Mouse (Mus musculus) lung, adult 2 months (tissue): ENCODE data around the gene Usp15.

ENCODE experiments used
- CTCF ChIP-seq: fragments of 200-500 bp; IDR thresholded peaks from 2 replicates; pipeline ENCODE4 v1.5.1; 2011; ENCODE audit warnings: mild to moderate bottlenecking, low read length, control low read depth; ENCODE audit not compliant: insufficient read depth
- POLR2A ChIP-seq: fragments of 200-500 bp; IDR thresholded peaks from 2 replicates; pipeline ENCODE4 v1.6.1; 2011; ENCODE audit warnings: low read depth, mild to moderate bottlenecking, control low read depth, low read length, borderline replicate concordance; ENCODE audit errors: extremely low read depth

DNA sequence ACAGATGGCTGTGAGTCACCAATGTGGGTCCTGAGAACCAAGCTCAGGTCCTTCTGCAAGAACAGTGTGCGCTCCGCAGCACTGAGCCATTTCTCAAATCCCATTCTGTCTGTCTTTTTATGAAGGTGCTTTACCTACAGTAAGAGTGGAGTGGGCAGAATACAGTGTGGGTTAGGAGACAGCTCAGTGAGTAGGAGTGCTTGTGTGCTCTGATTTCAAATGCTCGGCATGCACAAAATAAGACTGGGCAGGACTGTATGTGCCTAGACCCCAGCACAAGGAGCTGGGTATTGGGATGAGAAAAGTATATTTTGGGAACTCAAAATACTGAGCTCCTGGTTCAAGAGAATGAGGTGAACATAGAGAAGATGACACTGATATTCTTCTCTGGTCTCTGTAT is 31.3 kb downstream of the Usp15 start:
- no peak for TF ChIP-seq CTCF
- no peak for TF ChIP-seq POLR2A
